Mouse (Mus musculus) gastrocnemius, postnatal 4 days (tissue): ENCODE data around the gene Ppp4r1. TPM values are rescaled to one million over a fixed set of nuclear protein-coding genes. Genes with fewer than 3 reads are reported as not detected.

Source experiments
- DNase-seq, 2 experiments: peaks; one replicate each; pipeline ENCODE4 v3.0.0; 2021 to 2022; ENCODE audit warnings: low spot score in 2 of 2, mixed read lengths in 2 of 2
- total RNA-seq, 2 experiments: library from RNA; stranded (reverse); gene quantifications; 2 replicates each; pipeline ENCODE4 v1.2.3; 2021

Ppp4r1 gene
- total RNA-seq, 2 experiments from 2014 or later, result 52.3 to 57.5 TPM

- DNase-seq, result no peak
These were observed 69.4 kb downstream of the Ppp4r1 start for GRCm38 (mm10) chr17:65851749-65852148.

- no peak for DNase-seq
These were observed 71.0 kb downstream of the Ppp4r1 start for GRCm38 (mm10) chr17:65853326-65853725.

DNA sequence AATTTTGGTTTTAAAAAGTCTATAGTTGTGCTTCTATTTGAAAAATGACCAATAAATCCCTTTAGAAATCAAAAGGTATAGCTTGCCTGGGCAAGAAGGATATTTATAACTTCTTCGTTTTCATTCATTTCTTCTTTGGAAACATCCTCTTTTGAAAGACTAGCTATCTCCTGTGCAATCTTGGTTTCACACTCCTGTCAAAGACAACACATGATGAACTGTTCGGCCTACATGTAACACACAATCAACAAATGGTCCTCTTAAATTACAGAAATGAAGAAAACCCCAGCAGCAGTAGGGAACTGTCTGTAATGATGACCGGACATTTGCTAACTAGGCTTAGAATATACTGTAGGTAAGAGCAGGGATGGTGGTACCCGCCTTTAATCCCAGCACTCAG lies 71.6 kb downstream of the Ppp4r1 start:
- no peak for DNase-seq

- no peak for DNase-seq
These were observed 75.2 kb downstream of the Ppp4r1 start for GRCm38 (mm10) chr17:65857617-65858016.

DNA sequence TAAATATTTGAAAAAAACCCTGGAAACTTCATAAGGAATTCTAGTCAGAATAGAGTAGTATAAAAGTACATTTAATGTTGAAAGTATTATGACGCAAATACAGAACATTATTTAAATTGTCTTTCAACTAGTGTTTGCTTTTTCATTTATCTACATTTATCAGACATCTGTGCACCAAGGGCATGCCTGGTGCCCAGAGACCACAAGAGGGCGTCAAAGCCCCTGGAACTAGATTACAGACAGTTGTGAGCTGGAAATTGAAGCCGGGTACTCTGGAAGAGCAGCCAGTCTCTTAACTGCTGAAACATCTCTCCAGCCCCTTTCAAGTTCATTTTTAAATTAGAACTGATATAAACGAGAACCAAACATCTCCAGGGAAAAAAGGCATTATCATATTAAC lies 80.2 kb downstream of the Ppp4r1 start:
- DNase-seq, result no peak

- no peak for DNase-seq
These were observed 81.5 kb downstream of the Ppp4r1 start for GRCm38 (mm10) chr17:65863830-65864229.

- no peak for DNase-seq
These were observed 82.4 kb downstream of the Ppp4r1 start for GRCm38 (mm10) chr17:65864742-65865141.

GRCm38 (mm10) chr17:65865265-65865664 lies 82.9 kb downstream of the Ppp4r1 start:
- no peak for DNase-seq

GRCm38 (mm10) chr17:65866201-65866600 lies 83.8 kb downstream of the Ppp4r1 start:
- no peak for DNase-seq

- no peak for DNase-seq
These were observed 85.6 kb downstream of the Ppp4r1 start for GRCm38 (mm10) chr17:65867996-65868395.

DNA sequence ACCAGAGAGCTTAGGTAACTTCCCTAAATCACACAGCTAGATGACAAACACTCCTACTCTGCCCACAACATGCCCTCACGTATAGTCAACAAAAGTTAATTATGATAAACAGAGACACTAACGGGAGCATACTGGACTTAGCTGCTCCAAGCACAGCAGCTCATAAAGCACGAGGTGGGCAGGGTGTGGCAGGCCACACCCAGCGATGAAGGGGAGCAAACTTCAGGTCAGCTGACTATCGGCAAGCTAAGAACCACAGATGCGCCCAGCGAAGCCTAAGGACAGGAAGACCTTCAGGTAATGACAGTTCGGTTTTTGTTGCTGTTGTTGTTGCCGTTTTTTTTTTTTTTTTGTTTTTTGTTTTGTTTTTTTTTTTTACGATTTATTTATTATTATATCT lies 87.3 kb downstream of the Ppp4r1 start:
- DNase-seq, result no peak

DNA sequence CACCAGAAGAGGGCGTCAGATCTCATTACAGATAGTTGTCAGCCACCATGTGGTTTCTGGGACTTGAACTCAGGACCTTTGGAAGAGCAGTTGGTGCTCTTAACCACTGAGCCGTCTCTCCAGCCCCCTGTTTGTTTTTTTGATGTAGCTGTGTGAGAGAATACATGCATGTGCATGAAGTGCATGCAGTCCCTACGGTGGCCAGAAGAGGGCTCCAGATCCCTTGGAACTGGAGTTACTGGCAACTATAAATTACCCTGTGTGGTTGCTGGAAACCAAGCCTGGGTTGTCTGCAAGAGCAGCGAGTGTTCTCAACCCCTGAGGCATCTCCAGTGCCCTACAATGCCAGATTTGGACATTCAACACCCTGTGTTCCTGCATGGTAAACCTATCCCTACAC lies 87.8 kb downstream of the Ppp4r1 start:
- DNase-seq, result peak; percentile 47 to 67

GRCm38 (mm10) chr17:65871641-65872041 lies 89.3 kb downstream of the Ppp4r1 start:
- no peak for DNase-seq

- DNase-seq, result no peak
These were observed 89.7 kb downstream of the Ppp4r1 start for GRCm38 (mm10) chr17:65872051-65872450.

DNA sequence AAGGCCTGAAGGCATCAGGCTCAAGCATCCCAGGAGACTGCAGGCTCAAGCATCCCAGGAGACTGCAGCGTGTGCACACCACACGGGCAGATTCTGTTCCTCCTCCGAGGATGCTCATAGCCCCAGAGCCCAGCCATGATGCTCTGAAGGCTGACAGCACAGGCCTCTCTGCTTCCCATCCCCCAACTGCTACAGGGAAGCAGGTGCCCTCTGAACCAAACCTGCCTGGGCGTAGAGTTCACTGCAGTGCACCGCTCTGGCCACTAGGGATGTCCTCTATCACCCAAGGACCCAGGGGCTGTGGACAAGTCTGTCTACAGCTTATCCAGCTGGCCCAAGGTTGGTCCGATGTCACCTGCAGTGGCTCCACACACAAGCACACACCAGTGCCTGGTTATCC lies 90.3 kb downstream of the Ppp4r1 start:
- no peak for DNase-seq

DNA sequence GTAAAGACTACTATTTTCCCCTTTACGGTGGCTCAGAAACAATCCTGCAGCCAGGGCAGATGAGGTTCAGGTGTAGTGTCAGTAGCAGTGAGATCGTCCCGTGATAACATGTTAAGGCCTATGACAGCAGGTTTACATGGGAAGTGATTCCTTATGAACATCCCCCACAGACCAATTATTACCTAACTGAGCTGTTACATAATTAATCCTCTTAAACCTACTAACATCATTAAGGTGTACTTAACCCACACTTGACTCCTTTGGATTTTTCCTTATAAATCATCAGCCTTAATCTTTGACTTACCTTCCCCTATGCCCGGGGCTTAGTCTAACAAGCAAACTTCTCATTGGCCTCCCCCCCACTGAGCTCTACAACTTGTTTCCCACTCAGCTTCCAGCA lies 90.8 kb downstream of the Ppp4r1 start:
- DNase-seq, result no peak

DNA sequence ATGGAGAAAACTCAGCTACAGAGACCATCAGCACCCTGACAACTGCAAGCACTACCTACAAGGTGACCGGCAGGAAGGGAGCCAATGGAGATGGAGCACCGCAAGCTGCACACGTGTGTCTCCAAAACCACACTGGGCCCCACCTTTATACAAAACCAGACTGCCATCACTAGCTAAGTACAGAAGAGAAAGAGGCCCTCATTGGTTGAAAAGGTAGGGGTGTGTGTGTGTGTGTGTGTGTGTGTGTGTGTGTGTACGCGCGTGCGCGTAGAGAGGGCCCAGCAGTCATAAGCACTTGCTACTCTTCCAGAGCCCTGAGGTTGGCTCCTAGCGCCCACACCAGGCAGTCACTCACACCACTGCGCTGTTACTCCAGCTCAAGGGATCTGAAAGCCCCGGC lies 91.5 kb downstream of the Ppp4r1 start:
- no peak for DNase-seq

DNA sequence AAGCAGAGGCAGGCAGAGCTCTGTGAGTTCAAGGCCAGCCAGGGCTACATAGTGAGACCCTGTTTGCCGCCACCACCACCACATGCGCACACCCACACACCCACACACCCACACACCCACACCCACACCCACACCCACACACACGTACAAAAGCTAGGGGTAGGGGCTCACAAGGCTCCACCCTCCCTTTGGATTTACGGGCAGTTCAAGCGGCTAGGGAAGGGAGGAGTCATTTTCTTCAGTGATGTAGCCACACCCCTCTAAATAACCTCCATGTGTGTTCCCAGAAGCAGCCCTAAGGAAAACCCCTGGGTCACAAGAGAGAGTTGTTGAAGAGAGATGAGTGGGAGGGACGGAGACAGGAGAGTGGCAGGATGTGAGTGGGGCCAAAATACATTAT lies 94.7 kb downstream of the Ppp4r1 start:
- DNase-seq, result no peak

- peak; percentile 46 to 58 for DNase-seq
These were observed 101.8 kb downstream of the Ppp4r1 start for GRCm38 (mm10) chr17:65884061-65884669.

DNA sequence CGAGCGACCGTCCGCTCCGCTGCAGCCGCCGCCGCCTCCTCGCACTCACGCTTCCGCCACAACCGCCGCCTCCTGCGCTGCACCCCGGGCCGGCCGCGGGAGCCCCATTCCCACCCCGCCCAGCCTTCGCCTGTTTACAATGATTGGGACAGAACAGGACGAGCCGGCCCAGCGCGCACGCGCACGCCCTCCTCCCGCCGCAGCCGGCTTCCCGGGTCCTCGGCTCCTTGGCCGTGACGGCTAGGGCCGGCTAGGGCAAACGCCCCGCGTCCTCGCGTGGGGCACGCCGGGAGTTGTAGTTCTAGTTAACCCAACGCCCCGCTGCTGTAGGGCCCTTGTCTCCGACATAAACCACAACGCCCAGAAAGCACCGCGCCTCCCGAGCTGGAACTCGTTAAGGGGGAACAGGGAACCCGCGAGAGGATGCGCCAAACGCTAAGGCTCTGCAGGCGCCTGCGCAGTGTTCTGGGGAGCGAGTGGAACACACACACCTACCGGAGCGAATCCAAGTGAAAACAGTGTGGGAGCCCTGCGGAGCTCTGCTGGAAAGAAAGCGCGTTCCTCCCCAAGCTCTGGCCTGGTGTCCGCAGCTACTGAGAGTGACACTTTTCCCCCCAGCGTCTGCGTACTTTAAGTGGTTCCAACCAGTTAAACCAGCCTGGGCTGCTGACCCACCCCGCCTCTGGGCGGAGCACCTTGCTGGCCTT lies 102.5 kb downstream of the Ppp4r1 start:
- DNase-seq, result peak; percentile 98 to 100

DNA sequence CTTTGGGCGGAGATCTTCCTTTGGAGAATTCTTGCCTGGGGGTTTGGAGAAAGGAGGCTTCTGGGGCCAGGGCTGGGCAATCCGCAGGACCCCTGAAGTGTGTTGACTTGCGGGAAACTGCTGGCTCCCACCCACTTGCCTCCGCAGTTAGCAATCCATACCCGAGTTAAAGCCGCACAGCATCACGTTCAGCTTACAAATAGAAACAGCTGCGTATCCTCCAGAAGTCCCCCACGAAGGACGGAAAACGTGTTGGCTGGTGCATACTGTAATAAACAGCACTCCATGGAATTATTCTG lies 103.0 kb downstream of the Ppp4r1 start:
- no peak for DNase-seq

DNA sequence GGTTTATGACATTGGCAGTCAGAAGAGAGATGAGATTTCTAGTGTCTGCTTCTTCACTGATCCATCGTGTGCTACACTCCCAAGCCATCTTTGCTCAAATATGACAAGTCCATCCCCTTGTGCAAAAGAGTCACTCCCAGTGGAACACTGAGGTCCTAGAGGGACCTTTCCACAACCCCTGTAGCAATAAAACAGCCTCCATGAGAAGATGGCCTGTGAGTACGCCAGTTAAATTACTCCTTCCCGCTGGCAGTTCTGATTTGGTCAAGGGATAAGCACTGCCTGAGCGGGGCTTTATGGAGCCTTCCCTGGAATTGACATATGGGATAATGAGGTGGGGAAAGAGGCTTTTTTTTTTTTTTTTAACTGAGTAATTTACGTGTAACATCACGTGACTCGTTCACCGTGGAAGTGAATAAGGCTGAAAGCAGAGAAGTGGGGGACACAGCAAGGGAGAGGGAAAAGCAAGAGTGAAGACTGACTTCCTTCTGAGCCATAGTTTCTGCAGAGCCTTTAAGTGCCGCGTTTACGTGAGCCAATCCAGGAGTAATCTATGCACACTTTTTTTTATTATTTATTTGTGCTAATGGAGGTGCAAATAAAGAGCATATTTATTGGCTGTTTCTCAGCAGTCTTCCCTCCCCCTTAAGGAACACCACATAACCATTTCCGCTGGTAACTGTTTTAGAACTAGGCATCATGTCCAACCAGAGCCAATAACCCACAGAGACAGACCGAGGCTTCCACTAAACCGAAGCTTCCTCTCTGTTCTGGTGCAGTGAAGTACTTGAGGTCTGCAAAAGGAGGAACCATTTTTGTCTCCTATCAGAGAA lies 103.5 kb downstream of the Ppp4r1 start, which contains the start of gene Ralbp1:
Gene Ralbp1 (minus strand): TSS at position 102 of the 833 bp plus-strand sequence.
- no peak for DNase-seq
